Mouse (Mus musculus): ENCODE data around the gene Scgb3a1.

Scgb3a1 gene

DNA sequence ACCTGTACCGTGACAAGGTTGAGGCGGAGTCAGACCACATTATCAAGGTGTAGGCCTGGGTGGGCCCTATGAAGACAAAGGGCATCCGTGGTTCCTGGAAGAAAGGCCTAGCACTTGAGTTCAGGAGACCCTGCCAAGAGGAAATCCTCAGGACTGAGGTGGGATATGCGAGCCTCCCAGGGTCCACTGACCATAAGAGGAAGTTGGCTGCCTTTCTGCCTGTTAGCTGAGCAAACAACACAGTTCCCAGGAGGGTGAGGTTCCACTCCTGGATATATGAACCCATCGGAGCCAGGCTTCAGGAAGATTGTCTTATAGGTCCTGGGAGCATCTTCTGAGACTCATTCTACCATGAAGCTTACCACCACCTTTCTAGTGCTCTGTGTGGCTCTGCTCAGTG, at the start of gene Scgb3a1:
Gene Scgb3a1, plus strand, starts transcription at position 301 of the 400 bp plus-strand sequence.
- no peak for DNase-seq (ENCODE audit: low spot score)

DNA sequence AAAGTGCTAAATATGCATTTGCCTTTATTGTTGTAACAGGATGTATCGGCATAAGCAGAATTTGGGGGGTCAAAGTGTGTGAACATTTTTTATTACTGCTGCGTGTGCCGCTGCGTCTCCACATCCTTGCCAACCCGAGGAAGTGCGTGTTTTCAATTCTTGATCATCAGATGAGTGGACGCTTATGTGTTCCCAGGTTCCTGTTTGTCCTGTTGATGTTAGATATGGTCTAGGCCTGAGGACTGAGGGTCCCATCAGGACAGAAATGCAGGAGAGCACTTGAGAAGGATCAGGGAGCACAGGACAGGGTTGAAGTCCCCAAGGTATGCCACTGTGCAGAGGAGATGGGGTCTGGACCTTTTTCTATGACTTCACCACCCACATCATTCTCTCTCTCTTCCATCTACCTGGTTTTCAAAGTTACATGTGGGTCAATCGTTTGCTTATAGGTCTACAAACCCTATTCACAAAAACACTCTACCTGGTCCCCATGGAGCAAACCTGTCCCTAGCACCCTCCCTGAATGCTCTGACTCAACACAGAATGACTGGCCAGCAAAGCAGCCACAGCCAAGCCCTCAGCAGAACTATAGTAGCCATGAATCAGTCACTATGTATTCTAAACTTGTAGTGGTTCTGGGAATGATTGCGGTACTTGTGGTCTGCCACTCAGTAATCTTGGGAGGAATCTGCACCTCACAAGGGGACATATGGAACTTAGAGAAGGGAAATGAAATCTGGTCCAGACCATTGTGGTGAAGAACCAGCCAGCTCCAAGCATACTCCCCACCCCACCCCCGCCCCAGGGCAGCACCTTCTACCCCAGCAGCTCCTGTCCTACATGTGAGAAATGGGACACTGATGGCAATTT, 47.3 kb upstream of the Scgb3a1 start:
- no peak for DNase-seq (ENCODE audit: low spot score)

DNA sequence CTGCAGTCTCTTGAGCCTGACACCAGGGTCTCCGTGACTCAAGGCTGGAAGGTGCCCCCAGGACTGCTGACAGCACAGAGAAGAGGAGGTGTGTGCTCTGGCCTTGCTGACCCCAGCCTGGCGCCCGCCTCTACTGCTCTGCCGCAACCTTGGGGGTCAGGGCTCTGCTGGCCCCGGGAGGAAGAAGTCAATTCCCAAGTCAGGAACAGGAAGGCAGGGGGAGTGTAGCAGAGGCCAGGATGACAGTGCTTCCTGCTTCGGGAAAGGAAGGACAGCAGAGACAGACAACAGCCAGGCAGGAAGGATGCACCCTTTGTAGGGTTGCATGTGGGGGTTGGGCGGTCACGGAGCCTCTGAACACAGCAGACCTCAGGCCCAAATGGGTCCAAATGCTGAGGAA, 44.9 kb upstream of the Scgb3a1 start:
- DNase-seq (ENCODE audit: low spot score): no peak

DNA sequence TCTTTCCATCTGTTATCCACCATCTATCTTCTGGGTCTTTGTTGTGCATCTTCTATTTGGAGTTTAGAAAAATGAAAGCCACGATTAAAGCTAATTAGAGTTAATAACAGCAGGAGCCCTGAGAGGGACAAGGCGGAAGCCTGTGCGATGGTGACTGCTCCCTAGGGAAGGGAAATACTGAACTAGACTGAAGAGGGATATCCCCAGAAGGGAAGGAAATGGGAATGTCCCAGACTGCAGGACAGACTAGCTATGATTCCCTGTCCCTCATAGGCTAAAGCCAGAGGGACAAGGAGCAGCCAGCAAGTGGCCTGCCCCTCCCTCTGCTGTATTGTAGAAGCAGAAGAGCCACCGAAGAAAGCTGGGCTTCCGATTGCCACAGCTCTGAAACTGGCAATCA, 41.5 kb upstream of the Scgb3a1 start:
- DNase-seq (ENCODE audit: low spot score): no peak

DNA sequence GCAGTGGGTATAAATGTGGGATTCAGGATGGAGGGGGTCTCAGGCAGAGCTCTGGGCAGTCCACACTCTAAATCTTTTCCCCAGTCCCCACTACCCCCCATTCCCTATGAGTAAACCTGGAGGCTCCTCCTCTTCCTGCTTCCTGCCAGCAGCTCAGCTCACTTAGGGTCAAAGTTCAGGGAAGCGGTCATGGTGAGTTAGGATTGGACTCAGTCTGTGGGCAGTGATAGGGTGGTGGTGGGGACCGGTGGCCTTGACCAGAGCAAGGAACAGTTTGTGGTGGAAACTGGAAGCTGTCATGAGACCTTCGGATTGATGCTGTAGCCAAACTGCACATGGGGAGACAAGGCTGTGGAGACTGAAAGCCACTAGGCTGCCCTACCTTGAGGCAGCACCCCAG, 39.3 kb upstream of the Scgb3a1 start:
- no peak for DNase-seq (ENCODE audit: low spot score)

DNA sequence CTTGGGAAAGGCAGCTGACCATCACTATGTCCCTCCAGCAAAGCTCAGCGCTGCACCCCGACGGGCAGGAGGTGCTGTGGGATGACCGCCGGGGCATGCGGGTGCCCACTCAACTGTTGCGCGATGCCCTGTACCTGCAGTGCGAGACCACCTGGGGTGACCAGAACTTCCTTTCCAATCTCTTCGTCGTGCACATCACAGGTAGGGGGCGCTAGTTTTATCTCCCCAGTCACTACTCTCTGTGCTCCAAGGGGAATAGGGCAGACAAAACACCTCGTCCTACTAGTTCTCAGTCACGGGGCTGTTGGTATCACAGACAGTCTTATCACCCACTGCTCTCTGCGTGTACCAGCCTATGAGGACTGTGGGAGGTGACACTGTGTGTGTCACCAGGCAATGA, 37.5 kb upstream of the Scgb3a1 start:
- DNase-seq (ENCODE audit: low spot score): no peak

DNA sequence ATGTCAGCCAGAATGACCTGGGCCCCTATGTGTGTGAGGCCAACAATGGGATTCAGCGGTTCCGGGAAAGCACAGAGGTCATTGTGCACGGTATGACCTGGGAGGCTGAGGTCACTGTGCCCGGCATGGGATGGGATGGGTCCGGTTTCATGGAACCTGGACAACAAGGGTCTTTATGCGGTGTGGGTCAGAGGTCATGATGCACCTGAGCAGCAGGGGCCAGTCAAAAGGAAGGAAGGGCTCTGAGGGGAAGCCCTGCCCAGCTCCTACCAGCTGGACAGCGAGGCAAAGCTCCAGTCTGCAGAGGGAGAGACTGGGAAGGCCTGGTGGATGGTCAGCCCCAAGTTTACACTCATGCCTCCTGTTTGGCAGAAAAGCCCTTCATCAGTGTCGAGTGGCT, 36.7 kb upstream of the Scgb3a1 start:
- DNase-seq (ENCODE audit: low spot score): no peak

DNA sequence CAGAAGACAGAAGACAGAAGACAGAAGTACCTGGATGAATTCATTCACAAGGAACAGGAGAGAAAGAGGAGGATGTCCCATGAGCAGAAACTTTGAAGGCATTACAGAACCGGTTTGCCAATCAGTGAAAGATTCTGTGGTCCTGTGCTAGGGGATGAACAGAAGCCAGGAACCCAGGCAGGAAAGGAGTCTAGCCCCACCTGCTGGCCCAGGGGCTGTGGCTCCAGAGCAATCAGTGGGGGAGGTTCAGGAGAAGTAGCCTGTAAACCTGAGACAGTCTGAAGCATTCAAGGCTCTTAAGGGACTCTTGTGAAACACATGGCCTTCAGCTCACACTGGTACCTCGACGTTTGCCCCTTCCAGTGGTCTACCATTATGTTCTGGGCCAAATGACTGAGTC, 32.3 kb upstream of the Scgb3a1 start:
- DNase-seq (ENCODE audit: low spot score): no peak

DNA sequence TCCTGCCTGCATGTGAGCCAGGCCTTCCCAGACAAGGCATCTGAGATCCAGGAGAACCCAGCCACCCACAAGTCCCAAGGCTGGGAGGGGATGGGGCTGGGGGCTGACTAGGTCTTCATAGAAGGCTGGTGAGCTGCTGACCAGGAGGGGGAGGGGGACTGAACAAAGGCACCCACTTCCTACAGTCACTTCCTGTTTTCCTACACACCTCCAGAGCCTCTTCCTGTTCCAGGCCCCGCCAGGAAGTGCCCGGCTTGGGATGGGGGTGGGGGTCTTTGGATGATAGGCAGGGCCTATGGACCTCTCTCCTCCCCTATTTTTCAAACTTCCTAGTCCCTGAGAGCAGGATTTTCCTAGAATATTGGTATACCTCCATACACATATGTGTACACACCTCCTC, 31.2 kb upstream of the Scgb3a1 start:
- DNase-seq (ENCODE audit: low spot score): no peak

DNA sequence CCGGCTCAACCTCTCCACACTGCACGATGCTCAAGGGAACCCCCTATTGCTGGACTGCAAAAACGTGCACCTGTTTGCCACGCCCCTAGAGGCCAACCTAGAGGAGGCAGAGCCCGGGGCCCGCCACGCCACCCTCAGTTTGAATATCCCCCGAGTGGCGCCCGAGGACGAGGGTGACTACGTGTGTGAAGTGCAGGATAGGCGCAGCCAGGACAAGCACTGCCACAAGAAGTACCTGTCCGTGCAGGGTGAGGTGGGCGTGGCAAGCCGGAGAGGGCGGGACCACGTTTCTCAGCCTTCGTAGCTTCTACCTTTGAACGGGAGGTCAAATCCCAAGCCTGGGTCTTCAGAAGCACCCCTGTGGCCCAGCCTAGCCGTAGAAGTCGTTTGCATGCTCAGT, 29.3 kb upstream of the Scgb3a1 start:
- DNase-seq (ENCODE audit: low spot score): no peak

DNA sequence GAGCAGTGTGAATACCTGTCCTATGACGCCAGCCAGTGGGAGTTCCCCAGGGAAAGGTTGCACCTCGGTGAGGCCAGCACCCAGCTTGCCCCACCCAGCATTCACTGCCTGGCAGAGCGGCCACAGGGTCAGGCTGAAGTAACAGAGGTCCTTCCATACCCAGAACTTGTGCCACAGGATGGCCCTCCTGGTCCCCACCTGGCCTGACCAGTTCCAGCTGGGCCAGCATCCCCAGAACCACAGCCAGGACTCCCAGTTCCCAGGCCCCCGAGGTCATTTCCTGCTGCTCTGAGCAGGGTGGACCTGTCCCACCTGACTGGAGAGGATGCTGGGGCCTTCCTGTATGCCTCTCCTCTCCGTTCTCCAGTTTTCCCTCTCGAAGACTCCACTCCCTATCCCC, 27.7 kb upstream of the Scgb3a1 start:
- no peak for DNase-seq (ENCODE audit: low spot score)

DNA sequence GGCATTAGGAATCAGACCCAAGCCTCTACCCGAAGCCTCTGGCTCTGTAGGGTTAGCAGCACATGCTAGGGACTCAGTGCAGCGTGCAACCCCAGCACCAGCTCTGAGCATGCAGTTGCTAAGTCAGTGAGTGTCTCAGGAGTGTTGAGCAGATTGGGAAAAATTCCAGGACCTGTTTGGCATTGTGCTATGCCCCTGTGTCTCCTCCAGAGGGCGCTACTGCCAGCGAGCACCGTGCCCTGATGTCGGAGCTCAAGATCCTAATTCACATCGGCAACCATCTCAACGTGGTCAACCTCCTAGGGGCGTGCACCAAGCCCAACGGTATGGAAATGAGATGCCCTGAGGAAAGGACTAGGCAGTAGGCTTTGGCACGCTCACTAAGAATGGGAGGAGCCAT, 27.0 kb upstream of the Scgb3a1 start:
- no peak for DNase-seq (ENCODE audit: low spot score)

DNA sequence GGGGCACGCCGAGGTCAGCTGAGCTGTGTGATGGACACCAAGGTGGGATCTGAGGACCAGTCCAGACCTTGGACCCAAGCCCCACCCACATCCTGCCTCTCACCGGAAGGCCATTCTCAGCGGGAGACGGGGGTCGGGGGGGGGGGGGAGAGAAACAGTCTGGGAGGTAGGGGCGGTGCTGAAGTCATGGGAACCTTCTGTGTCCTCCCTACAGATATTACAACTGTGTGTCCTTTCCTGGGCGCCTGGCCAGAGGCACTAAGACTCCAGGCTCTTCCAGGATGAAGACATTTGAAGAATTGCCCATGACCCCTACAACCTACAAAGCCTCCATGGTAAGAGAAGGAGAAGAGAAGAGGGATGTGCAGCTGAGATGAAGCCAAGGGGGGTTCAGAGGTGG, 17.7 kb upstream of the Scgb3a1 start:
- DNase-seq (ENCODE audit: low spot score): no peak

DNA sequence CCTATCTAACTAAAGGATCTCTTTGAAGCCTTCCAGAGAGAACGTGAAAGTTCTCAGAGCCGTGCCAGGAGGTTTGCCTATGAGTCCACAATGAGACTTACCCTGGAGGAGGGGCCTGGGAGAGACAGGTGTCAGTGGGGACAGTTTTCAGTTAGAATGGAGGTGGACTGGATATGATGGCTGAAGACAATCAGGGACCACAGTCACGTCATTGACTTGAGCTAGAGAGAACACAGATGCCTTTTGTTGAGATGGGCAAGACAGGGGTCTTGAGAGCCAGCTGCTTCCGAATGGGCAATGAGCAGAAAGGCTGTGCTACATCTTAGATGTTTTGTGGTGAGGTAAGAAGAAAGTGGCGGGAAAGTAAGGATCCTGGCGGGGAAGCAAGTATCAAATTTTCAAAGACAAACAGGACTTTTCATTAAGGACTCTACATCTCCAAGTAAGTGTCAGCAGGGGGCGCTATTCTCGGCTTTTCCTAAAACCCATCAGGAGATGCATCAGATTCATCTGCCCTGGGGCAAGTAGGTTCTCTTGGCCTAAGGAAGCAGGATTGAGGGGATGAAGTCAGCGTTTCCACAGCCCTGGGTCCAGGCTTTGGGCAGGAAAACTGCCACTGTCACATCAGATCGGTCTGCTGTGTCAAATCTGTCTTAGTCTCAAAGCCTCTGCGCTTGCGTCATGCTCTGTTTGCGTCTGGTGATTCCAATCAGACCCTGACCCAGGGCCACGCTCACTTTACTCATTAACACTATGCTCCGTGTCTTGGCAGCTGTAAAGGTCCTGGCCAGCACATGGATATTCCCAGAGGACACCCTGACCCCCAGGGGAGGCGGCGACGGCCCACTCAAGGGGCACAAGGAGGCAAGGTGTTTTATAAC, 13.1 kb upstream of the Scgb3a1 start:
- DNase-seq (ENCODE audit: low spot score): no peak

DNA sequence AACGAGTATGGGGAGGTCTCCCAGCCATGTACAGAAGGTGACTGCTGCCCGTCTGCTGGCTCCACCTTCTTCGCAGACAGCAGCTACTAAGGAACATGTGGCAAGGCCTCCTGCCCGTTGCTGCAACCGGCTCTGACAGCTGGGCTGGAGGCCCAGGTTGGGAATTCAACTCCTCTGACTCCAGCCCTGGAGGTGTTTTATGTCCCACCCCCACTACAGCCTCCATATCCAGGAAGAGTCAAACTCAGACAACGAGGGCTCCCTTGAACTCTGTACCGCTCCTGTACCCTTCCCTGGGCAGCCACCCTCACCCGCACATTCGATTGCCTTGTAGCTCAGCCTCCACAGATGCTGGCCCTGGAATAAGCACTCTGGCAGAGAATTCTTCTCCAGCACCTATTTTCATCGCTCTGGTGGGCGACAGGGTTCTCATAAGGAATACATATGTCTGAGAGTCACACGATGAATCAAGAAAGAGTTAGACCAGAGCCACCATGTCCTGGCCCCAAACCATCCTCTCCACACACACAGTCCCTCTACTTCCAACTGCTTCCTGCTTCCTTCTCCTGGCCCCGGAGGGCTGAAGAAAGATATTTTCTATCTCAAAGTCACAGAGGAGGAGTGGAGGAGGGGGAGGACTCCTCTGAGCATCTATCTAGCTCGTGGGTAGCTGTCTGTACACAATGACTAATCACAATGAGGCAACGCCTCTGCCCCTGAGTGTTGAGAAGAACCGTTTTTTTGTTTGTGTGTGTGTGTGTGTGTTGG, 12.2 kb upstream of the Scgb3a1 start:
- no peak for DNase-seq (ENCODE audit: low spot score)

DNA sequence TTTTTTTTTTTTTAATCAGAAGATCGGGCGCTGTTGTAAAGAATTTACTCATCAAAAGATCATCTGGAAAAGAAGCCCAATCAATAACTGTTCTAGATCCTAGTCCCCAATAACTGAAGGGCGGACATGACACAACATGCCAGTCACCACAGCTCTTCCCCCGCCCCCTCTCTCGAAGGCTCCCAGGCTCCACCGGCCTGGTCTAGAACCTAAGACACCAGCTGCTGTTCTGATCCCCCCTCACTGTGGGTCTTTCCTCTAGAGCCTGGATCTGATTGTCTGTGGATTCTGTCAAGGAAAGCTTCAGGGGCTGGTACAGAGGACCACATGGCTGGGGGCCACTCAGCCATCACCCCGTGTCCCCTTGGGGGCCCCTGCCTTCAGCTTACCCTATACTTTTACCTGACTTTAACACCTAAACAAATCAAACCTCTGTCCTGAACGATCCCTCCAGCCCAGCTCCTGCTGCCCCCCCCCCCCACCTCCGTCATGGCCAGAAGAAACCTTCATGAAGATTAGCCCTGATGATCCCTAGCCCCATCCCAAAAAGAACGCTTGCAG, 11.6 kb upstream of the Scgb3a1 start:
- no peak for DNase-seq (ENCODE audit: low spot score)

DNA sequence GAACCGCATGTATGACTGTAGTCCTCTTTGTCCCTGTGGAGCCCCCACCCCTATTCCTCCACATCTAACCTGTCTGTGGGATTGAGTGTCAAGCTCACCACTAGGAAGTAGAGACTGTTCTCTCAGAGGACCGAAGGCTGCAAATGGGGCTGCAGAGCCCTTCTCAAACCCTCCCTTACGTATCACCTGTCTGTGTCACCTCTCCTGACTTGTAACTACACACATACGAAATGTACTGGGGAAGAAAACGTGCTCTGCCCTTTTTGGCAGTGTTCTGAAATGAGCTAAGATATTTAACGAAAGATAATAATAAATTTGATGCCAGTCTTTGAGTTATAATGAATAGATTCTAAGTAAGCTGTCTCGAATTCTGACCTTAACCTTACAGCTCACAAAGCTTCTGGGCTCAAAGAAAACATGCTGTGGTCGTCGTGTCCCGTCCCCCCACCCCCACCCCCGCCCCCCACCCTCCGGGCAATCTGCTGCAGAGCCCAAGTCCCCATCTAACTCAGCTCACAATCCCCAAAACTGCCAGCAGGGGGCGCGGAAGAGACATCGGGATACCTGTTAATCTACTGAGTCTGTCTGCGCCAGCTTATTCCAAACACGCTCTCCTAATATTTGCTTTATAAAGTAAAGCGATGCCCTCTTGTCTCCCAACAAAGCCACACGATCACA, 10.9 kb upstream of the Scgb3a1 start:
- DNase-seq (ENCODE audit: low spot score): peak; percentile 83

DNA sequence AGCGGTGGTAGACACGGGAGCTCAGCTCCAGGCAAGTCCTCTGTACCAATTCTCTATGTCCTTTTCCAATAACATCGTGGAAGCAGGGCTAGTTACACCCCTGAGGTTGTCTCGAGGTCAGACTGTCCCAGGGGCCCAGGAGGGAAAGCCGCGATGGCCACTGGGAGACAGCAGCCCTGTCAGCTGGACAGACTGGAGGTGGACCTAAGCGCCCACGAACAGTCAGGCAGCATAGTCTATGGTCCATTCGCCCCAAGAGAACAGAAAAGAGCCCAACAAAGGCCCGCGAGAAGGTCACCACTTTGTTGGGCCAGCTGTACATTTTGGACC, 10.4 kb upstream of the Scgb3a1 start:
- no peak for DNase-seq (ENCODE audit: low spot score)

DNA sequence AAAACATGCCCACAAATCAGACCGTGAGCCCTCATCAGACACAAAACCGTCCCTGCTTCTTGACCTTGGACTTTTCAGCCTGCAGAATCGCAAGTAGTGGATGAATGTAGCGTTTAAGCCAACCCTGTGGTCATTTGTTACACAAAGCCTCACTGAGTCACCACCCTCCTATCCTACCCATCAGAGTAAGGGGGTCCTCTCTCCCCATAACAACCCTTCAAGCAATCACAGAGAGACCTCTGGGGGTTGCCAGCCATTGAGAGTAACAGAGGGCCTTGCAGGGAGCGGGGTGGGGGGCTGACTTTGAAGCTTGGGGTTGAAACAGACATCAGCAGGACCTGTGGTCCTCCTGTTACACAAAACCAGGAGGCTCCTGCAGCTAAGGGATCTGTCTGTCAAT, 8.8 kb upstream of the Scgb3a1 start:
- DNase-seq (ENCODE audit: low spot score): no peak

DNA sequence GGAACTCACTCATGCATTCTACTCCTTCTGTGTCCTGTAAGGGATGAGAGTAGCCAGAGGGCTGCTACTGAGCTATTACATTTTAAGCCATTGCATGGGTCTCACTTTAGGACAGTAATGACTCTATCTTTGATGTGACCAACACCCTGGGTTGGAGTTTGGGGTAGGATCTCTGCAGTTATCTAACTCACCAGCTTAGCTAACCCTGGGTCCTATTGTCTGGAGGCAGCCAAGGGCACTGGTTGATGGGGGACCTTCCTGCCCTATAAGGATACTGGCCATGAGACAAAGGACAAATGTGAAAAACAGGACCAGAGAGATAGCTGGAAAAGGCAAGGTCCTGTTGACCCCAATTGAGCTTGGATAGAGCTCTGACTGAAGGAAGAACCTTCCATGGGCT, 7.9 kb upstream of the Scgb3a1 start:
- no peak for DNase-seq (ENCODE audit: low spot score)

DNA sequence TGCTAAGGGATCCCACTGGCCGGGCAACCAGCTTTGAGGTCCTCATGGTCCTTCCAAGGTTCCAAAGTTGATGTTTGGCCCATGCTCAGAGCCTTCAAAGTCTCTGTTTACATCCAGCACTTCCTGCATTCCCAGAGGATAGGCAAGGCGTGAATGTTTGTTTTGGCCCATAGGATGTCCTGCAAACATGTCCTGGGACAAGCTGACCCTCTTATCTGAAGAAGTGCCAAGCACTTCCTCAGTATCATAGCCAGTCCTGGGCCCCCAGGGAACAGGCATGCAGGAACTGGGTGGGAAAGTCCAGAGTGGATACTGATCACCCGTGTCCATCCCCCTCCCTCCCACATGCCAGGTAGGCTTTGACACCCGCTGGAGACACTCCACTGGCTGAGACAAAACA, 5.3 kb upstream of the Scgb3a1 start:
- no peak for DNase-seq (ENCODE audit: low spot score)
